Mouse (Mus musculus) embryonic facial prominence, embryonic 10.5 days (tissue): ENCODE measurements around the gene Mindy2. TPM values are rescaled to one million over a fixed set of nuclear protein-coding genes. Genes with fewer than 3 reads are reported as not detected.
"Not testable (repeated sequence)": the region's sequence is repeated elsewhere in the genome, so short reads cannot be mapped to it uniquely, and the experiment has no call there.

Experiments used
- DNase-seq: peaks from one replicate; pipeline ENCODE4 v3.0.0-alpha.2; 2017; ENCODE audit warnings: low spot score
- H3K27ac ChIP-seq: fragments of 300-500 bp; sonication (generic); replicated peaks from 2 replicates; pipeline ENCODE4 v1.5.1; 2016; ENCODE audit warnings: mild to moderate bottlenecking
- H3K27me3 ChIP-seq: fragments of 300-500 bp; sonication (generic); replicated peaks from 2 replicates; pipeline ENCODE4 v1.6.1; 2016; ENCODE audit warnings: low read depth, mild to moderate bottlenecking; ENCODE audit not compliant: poor library complexity, severe bottlenecking
- H3K36me3 ChIP-seq: fragments of 300-500 bp; sonication (generic); replicated peaks from 2 replicates; pipeline ENCODE4 v1.6.1; 2016; ENCODE audit warnings: mild to moderate bottlenecking, moderate library complexity
- H3K4me1 ChIP-seq: fragments of 300-500 bp; sonication (generic); 2 replicates; pipeline ENCODE4 v1.6.1; 2016
- H3K4me3 ChIP-seq: fragments of 300-500 bp; sonication (generic); 2 replicates; pipeline ENCODE4 v1.5.1; 2016; ENCODE audit warnings: mild to moderate bottlenecking, moderate library complexity
- H3K9me3 ChIP-seq: fragments of 300-500 bp; sonication (generic); 2 replicates; pipeline ENCODE4 v1.6.1; 2016; ENCODE audit warnings: mild to moderate bottlenecking
- WGBS: fragments of 180-500 bp; shearing (Covaris S2); methylation state at CpG from one replicate; pipeline ENCODE4 v1.1.7; 2016; 5-methylcytosine and 5-hydroxymethylcytosine counted together
- polyA plus RNA-seq: library from polyadenylated mRNA; unstranded; fragments of >200 nt; fragmentation: Nextera tagmentation; extraction: Ambion mirVana; gene quantifications from 2 replicates; pipeline ENCODE4 v1.2.1, GENCODE M21; 2016

Gene Mindy2
- polyA plus RNA-seq, 1 experiment from 2014 or later = 4.0 TPM

GRCm38 (mm10) chr9:70552233-70552632, 104.7 kb downstream of the Mindy2 start:
- not testable (repeated sequence) for DNase-seq, H3K4me3 ChIP-seq, H3K4me1 ChIP-seq, H3K27ac ChIP-seq, H3K27me3 ChIP-seq
- 92% methylated on average over 2 of the region's 2 CpGs for WGBS
- Histone ChIP-seq H3K9me3 (peaks cover 16% of the 10 kb centered on the region; the same call in 1 of the 2 replicates), H3K36me3 (peaks cover 79% of the 10 kb centered on the region)

DNA sequence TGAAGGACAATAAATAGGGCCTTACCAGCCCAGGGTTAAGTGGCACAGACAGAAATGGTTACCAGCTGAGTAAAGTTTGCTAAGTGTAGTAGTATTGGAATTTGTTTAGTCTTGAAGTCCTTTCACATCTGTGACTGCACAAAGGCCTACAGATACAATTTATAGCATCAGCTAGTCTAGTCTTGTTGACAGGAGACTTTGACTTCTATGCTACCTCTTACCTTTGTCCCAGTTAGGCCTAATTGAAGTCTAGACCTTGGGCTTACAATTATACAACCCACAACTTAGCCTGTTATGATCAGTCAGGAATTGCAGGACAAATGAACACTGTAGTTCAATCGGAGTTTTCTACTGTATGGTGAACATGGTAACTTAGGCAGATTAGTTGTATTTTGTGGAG, 105.5 kb downstream of the Mindy2 start:
- 100% methylated on average over 1 of the region's 1 CpGs for WGBS
- Histone ChIP-seq H3K36me3 (peaks cover 79% of the 10 kb centered on the region), H3K27ac (no peak overlapping the region), H3K4me3 (no peak overlapping the region), H3K9me3 (peaks cover 16% of the 10 kb centered on the region; the same call in 1 of the 2 replicates), H3K4me1 (no peaks in the 10 kb centered on the region), H3K27me3 (no peaks in the 10 kb centered on the region)
- DNase-seq = no peak

Other genes with a start within 250 kb of the Mindy2 start
- 215 and 225 TPM in 2 replicates for gene Ccnb2, start 235.6 kb downstream of the Mindy2 start, polyA plus RNA-seq
- 30.3 and 31.8 TPM in 2 replicates for gene Rnf111, start 153.4 kb downstream of the Mindy2 start, polyA plus RNA-seq
- 69.3 and 71.6 TPM in 2 replicates for gene Sltm, start 114.4 kb downstream of the Mindy2 start, polyA plus RNA-seq
- gene Gm10642, start 923 bp downstream of the Mindy2 start, polyA plus RNA-seq = 0.13 and 0.17 TPM in 2 replicates
- 62.3 TPM in 2 replicates for gene Adam10, start 21.8 kb upstream of the Mindy2 start, polyA plus RNA-seq